Mouse (Mus musculus) ovary, adult 18-20 months (tissue): ENCODE measurements around the gene Ipmk.
"Not testable (repeated sequence)": the region's sequence is repeated elsewhere in the genome, so short reads cannot be mapped to it uniquely, and the experiment has no call there.

Experiments
- DNase-seq: peaks from one replicate; pipeline ENCODE4 v3.0.0; 2022; ENCODE audit warnings: low spot score, mixed read lengths

Gene Ipmk

DNA sequence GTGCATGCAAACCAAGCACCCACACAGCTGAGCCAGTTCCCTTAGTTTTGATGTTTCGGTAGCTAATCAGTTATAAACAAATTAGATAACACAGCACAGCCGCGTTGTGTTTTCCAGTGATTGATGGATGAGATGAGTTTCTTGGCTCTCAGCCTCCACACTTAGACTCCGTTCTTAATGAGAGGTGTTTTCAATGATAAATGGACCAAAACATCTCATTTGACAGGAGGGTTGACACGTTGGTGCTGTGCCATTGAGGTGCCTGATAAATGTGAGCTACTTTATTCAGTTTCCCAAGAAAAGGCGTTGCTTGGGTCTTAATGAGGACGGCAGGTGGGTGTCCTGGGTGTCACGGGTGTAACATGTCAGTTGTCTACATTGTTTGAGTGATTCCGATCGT lies 79.8 kb downstream of the Ipmk start:
- DNase-seq, result no peak

DNA sequence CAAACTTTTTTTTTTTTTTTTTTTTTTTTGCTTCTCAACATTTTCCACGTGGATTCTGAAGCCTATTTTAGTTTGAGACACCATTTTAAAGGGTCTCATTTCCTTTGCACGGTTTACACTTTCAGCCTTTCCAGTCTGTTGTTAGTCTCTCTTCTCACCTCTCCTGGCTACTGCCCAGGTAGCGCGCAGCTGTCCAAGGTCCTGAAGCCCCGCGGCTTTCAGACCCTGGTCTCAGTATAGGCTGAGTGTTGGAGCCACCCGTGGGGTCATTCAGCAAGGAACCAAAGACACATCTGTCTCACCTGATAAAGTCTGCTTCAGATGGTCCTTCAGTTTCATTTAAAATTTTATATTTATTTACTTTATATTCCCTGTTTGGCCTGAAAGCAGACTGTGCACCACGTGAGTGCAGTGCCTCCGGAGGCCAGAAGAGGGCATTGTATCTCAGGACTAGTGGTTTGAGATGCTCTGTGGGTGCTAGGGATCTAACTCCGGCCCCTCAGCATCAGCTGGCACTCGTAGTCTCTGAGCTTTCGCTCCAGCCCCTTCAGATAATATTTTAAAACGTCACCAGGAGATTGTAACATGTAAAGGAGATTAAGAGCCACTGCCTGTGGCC lies 80.8 kb downstream of the Ipmk start:
- DNase-seq, result no peak

DNA sequence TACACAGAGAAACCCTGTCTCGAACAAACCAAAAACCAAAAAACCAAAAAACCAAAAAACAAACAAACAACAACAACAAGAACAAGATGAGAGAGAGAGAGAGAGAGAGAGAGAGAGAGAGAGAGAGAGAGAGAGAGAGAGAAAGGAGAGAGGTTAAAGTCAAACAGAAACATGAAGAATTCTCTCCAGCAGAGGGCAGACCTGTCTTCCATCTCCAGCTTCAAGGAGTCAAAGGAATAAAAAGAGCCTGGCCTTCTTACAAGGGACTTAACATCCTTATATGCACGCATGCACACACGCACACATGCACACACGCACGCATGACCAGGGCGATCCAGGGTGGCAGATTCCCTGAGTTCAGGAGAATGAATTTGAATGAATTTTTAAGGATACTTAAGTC lies 83.1 kb downstream of the Ipmk start:
- DNase-seq, result no peak

DNA sequence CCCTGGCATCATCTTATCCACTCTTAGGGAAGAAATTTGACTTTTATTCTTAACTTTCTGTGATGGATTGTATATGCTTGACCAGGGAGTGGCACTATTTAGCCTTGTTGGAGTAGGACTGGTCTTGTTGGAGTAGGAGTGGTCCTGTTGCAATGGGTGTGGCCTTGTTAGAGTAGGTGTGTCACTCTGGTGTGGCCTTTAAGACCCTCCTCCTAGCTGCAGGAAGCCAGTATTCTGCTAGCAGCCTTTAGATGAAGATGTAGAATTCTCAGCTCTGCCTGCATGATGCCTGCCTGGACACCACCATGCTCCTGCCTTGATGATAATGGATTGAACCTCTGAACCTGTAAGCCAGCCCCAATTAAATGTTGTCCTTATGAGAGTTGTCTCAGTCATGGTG lies 95.5 kb downstream of the Ipmk start:
- no peak for DNase-seq

DNA sequence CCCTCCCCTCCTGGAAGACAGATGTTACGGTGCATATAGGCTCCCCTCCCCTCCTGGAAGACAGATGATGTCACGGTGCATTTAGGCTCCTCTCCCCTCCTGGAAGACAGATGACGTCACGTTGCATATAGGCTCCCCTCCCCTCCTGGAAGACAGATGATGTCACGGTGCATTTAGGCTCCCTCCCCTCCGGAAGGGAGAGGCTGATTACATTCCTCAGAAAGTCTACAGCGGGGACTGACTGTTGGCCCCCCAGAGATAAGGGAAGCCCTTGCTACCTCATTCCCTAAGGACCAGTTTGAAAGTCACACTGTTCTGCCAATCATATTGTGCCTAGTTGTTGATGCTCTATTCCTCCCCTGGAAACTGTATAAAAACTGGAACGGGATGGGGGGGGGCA lies 100.1 kb downstream of the Ipmk start:
- no peak for DNase-seq

DNA sequence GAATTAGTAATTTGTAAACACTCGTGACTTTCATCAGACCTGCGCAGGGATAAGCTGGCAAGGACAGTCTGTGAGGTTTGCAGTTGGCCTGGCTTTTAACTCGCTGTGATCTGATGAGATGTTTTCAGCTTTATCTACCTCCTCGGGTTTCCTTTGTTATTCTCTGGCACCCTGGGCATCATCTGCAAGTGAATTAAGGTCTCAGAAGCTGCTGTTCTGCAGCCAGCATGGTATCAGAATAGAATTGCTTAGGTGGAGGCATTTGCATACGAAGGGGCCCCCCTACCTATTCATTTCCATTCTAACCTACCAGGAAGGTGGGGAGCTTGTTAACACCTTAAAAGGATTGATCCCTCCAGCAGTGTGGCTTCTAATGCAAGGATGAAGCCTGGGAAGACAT lies 100.7 kb downstream of the Ipmk start:
- no peak for DNase-seq

DNA sequence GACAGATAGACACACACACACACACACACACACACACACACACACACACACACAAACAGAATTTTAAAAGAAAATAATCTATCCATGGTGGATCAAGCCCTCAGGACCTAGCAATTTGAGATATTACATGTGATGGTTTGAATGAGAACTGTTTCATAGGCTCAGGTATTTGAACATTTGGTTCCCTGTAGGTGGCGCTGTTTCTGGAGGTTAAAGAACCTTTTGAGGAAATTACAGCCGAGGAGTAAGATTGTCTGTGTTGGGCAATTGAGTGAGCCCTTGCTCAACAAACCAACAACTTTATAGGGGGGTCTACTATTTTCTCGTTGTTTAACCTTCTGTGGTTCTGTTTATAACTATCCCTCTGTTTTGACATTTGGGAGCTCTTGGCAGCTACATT lies 107.8 kb downstream of the Ipmk start:
- no peak for DNase-seq

DNA sequence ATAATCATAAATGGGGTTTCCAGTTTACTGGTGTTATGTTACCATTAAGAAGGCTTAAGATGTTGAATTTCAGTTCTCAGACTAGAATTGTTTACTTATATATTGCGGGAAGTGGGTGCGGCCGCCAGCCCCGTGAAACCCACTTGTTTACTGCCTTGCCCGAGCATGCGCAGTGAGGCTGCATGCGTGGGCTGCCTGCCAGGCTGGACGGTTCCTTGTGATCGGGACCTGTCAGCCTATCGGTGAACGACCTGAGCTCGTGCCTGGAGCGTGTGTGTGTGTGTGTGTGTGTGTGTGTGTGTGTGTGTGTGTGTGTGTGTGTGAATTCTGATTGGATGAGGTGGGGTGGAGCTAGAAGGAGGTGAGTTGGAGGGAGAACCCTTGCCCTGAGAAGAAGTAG lies 114.8 kb downstream of the Ipmk start:
- not testable (repeated sequence) for DNase-seq

DNA sequence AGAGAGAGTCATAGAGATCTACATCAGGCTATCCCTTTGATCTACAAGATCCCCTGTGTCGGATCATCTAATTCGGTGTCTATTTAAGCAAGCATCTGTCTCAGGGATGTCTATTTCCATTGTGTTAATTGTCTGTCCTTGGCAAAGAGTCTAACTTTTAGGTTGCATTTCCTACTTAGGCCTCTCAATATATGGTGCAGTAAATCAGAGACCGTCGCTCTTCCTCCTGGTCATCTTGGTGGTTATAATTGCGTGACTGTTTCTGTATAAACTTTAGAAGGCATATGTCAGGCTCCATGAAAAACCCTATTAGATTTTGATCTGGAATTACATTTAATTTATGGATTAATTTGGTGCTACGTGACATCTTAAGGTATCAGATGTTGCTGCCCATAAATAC lies 116.9 kb downstream of the Ipmk start:
- DNase-seq, result no peak

DNA sequence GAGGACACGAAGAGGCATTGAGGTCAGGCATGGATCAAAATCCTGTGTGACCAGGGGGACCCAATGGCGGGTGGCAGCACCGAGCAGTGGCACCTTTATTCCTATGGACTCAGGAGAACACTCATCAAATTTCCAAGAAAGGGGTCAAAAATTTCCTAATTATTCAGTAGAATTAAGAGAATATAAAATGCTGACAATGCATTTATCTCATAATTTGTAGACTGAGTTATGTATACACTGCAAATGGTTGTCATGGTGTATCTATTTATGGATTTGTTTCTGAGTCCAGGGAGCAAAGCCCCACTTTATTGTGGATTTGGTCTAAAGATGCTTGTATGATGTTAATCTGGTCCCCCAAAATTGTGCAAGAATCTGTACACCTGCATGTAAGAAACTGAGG lies 120.8 kb downstream of the Ipmk start:
- no peak for DNase-seq

DNA sequence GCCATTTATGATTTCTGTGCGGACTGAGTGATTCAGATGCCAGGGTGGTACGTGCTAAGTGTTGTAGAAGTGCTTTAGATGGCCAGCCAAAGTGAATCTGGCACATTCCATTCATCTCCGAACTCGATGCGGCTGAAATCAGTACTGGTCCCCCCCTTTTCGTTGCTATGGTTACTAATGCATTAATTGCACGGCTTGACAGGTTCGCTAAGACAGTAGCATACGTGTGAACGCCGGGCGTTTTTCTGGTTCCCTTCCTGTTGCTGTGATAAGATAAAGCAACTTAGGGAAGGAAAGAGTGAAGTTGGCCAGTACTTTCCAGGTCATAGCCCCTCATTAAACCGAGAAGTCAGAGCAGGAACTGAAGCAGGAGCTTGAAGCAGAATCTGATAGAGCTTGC lies 122.2 kb downstream of the Ipmk start:
- no peak for DNase-seq

DNA sequence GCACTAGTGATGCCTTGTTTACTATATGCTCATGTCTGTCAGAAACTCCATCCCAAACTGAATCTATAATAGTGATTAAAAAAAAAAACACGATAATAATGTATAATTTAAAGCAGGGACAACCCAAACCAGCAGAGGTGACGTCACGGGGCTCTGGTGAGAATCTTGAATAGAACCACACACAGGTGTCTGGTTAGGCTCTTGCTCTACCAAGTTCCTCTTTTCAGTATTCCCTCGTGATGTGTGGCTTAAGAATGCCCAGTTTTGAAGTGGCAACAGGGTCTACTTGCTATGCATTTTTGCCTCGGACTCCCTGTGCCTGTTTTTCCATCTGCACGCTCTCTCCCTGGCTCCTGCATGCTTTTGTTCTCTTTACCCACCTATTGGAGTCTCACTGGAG lies 124.5 kb downstream of the Ipmk start:
- DNase-seq, result no peak

DNA sequence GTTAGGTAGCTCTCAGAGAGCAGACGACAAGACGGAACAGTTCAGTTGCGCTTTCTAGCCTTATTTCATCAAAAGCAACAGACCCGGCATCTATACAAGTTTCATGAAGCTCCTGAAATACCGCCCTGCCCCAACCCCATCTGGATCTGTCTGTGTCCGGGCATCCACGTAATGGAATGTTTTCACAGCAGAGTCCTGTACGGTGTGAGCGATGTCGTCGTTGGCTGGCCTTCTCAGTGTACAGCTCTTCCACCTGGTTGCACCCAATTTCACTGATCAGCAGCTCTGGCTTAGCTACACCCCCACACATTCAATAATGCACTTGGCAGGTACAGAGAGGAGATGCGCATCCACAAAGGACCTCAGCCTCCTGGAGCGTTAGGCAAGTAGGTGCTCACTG lies 126.0 kb downstream of the Ipmk start:
- no peak for DNase-seq

DNA sequence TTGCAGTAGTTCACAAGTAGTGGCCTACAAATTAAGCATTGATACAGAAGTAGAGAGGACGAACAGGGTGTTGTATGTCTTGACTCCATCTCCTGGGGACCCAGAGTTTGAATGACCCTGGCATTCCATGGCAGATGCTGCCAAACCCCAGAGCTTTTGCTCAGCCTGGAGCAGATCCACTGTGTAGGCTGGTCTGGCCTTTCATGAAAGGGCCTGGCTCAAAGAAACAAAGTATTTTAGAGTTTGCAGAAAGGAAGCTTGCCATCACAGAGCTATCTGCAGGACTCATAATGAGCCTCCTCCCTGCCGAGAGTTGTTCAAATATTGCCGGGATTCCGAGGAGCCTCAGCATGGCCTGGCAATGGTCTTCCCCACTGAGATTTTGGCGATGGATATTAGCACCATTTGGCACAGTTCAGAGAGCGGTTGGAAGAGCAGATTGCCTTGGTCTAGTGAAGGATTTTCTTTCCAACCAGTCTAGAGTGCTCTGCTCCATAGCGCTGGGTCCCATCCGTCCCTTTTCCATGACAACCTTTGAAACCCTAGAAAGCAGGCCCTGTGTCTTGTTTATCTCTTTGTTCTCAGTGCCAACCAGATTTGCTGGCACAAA lies 129.0 kb downstream of the Ipmk start:
- no peak for DNase-seq

DNA sequence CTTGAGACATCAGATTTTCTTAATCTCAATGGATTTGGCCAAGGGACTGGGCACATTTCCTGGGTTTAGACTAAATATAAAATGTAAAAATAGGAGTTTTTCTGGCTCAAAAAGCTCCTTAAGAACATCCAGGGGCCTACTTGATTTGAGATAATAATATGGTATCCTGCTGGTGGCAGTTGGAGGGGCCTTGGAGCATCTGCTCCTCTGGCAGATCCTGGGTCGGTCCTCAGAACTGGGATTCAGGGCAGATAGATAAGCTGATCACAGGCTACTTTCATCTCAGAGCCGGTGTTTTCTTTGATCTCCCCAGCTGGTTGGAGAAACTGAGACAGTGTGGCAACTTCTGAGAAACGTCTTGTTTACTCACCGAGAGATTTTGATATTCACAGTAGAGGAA lies 129.6 kb downstream of the Ipmk start:
- no peak for DNase-seq

DNA sequence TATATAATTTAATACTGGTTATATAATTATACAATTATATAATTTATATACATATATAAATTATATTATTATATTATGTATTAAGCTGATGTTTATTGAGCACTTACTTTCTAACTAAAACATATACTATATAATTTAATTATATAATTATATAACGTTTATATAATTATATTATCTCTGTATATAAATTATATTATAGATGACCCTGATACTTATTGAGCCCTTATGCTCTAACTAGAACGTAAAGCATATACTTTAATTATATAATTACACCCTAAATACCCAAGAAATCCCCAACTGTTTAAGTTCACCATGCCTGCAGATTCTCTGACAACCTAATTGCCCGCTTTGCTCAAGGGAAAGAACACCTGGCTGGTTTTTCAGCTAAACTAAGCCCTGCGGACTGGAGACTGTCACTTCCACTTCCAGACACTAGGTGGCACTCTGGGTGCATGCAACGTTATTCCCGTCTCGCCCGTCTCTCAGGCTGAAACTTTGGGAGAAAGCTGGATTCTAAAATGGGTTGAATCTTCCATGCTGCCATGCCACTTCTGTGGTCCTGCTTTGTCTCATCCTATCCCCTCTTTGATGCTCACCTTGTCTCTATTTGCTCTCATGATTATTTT lies 132.2 kb downstream of the Ipmk start:
- DNase-seq, result no peak
